Mouse (Mus musculus) myocyte (in vitro differentiated cells): ENCODE measurements around the gene Car2. TPM values are rescaled to one million over a fixed set of nuclear protein-coding genes. Genes with fewer than 3 reads are reported as not detected.
A peak's percentile ranks its signal among the peaks of the same experiment; 100 is the strongest.

Experiments
- H3K27me3 ChIP-seq: one replicate; pipeline ENCODE4 v1.6.1; 2011; ENCODE audit not compliant: control insufficient read depth, insufficient read depth, insufficient read length
- H3K36me3 ChIP-seq: one replicate; pipeline ENCODE4 v1.6.1; 2011; ENCODE audit not compliant: control insufficient read depth, insufficient read depth
- H3K4me2 ChIP-seq: one replicate; pipeline ENCODE4 v1.6.1; 2011; ENCODE audit warnings: low read depth, control low read depth
- H3K4me3 ChIP-seq: one replicate; pipeline ENCODE4 v1.5.1; 2011; ENCODE audit warnings: mild to moderate bottlenecking, control low read depth, moderate library complexity
- H3K79me2 ChIP-seq: one replicate; pipeline ENCODE4 v1.6.1; 2011; ENCODE audit not compliant: control insufficient read depth, insufficient read depth
- H3ac ChIP-seq: one replicate; pipeline ENCODE4 v1.6.1; 2011; ENCODE audit not compliant: control insufficient read depth, insufficient read length
- CEBPB ChIP-seq: IDR thresholded peaks from 2 replicates; pipeline ENCODE4 v1.6.1; 2011; ENCODE audit warnings: mild to moderate bottlenecking, moderate library complexity; ENCODE audit not compliant: poor library complexity, insufficient read depth, severe bottlenecking
- E2F4 ChIP-seq: IDR thresholded peaks from one replicate; pipeline ENCODE4 v1.6.1; 2011; ENCODE audit warnings: mild to moderate bottlenecking, control low read depth, moderate library complexity; ENCODE audit not compliant: insufficient read depth
- MAX ChIP-seq: IDR thresholded peaks from one replicate; pipeline ENCODE4 v1.6.1; 2011; ENCODE audit warnings: low read depth, mild to moderate bottlenecking, control low read depth
- MYOD1 ChIP-seq, 3 experiments: IDR thresholded peaks; one replicate each; pipeline ENCODE4 v1.6.1; 2011; ENCODE audit warnings: control low read depth in 2 of 3, low read depth in 2 of 3, mild to moderate bottlenecking in 2 of 3, moderate library complexity in 1 of 3; ENCODE audit not compliant: insufficient read length in 2 of 3, control insufficient read depth in 1 of 3
- MYOG ChIP-seq, 3 experiments: IDR thresholded peaks; one replicate each; pipeline ENCODE4 v1.6.1; 2011; ENCODE audit warnings: control low read depth in 2 of 3, low read depth in 2 of 3, mild to moderate bottlenecking in 2 of 3; ENCODE audit not compliant: insufficient read length in 2 of 3, control insufficient read depth in 1 of 3, insufficient read depth in 1 of 3
- POLR2A ChIP-seq: IDR thresholded peaks from one replicate; pipeline ENCODE4 v1.6.1; 2011; ENCODE audit warnings: low read depth, mild to moderate bottlenecking, control low read depth, moderate library complexity; ENCODE audit not compliant: insufficient read length
- POLR2AphosphoS2 ChIP-seq: IDR thresholded peaks from one replicate; pipeline ENCODE4 v1.6.1; 2011; ENCODE audit warnings: low read depth, control low read depth; ENCODE audit not compliant: insufficient read length
- REST ChIP-seq: IDR thresholded peaks from one replicate; pipeline ENCODE4 v1.6.1; 2011; ENCODE audit warnings: mild to moderate bottlenecking, control low read depth, moderate library complexity; ENCODE audit not compliant: insufficient read depth, insufficient read length
- SRF ChIP-seq: IDR thresholded peaks from one replicate; pipeline ENCODE4 v1.6.1; 2011; ENCODE audit warnings: low read depth; ENCODE audit not compliant: control insufficient read depth, insufficient read length
- TCF12 ChIP-seq: IDR thresholded peaks from one replicate; pipeline ENCODE4 v1.6.1; 2011; ENCODE audit warnings: mild to moderate bottlenecking, control low read depth; ENCODE audit not compliant: poor library complexity, insufficient read depth, severe bottlenecking
- TCF3 ChIP-seq: IDR thresholded peaks from one replicate; pipeline ENCODE4 v1.6.1; 2011; ENCODE audit warnings: low read depth, control low read depth; ENCODE audit not compliant: insufficient read length
- USF1 ChIP-seq: IDR thresholded peaks from one replicate; pipeline ENCODE4 v1.6.1; 2011; ENCODE audit warnings: low read depth, mild to moderate bottlenecking, control low read depth, moderate library complexity
- polyA plus RNA-seq: library from polyadenylated mRNA; unstranded; fragments of >200 nt; fragmentation: generic; extraction: Trizol; gene quantifications from one replicate; pipeline ENCODE4 v1.2.1, GENCODE M21; 2012; ENCODE audit warnings: missing spikeins

The Car2 gene
- polyA plus RNA-seq, 1 experiment, result 5.6 TPM

DNA sequence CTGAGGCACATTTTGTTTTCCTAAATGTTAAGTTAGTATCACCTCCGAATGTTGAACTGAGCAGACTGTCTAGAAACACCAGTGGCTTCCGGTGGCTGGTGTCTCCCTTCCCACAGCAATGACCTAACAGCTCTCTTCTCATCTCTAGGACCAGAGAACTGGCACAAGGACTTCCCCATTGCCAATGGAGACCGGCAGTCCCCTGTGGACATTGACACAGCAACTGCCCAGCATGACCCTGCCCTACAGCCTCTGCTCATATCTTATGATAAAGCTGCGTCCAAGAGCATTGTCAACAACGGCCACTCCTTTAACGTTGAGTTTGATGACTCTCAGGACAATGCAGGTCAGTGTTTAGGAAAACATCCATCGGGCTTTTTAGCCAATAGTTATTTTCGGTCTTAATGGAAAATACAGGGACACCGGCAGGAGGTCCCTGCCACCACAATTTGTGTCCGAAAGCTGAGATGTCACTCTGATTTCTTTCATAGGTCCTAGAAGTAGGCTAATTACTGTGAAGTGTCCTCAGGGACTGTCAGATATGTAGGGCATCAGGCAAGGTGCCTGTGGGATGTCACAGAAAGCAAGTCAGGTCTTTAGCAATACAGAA is 1.7 kb downstream of the Car2 start:
- Histone ChIP-seq H3K79me2 (no peaks in the 10 kb centered on the region), H3K4me3 (peak overlapping the region; percentile 24), H3K36me3 (no peaks in the 10 kb centered on the region), H3ac (no peak overlapping the region), H3K4me2 (no peak overlapping the region), H3K27me3 (no peaks in the 10 kb centered on the region)
- TF ChIP-seq MYOG (IDR thresholded peaks at IDR 0.05; ENCODE audit: control insufficient read depth in 1 of 3, insufficient read depth in 1 of 3, insufficient read length in 2 of 3, low read depth in 2 of 3) (no peak), USF1 (no peak), REST (no peak), E2F4 (no peak), MAX (no peak), POLR2A (no peak), CEBPB (no peak), TCF12 (no peak), SRF (no peak), TCF3 (no peak), POLR2AphosphoS2 (no peak), MYOD1 (IDR thresholded peaks at IDR 0.05; ENCODE audit: control insufficient read depth in 1 of 3, insufficient read length in 2 of 3, low read depth in 2 of 3) (no peak)

DNA sequence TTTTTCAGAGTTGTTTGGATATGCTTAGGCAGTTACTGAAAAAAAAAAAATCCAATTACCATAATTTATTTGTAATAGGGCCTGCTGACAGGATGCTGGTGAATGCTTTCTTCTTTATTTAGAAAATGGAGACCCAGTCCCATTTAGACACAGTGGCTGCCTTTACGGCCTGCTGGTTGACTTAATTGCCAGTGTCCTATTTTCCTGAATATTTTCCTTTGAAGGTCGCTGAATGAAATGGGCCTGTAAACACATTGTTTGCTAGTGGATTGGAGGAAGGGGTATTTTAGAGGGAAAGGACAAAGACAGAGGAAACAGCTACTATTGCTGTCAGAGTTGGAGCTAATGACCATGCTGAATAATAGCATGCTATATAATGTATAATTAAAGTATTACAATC is 2.5 kb downstream of the Car2 start:
- Histone ChIP-seq H3K4me3 (no peak overlapping the region), H3K27me3 (no peaks in the 10 kb centered on the region), H3K36me3 (no peaks in the 10 kb centered on the region), H3K79me2 (no peaks in the 10 kb centered on the region), H3ac (no peak overlapping the region), H3K4me2 (no peak overlapping the region)
- TF ChIP-seq POLR2A, result no peak
- TF ChIP-seq MYOD1 (IDR thresholded peaks at IDR 0.05; ENCODE audit: control insufficient read depth in 1 of 3, insufficient read length in 2 of 3, low read depth in 2 of 3), result no peak
- no peak for TF ChIP-seq TCF3
- TF ChIP-seq USF1, result no peak
- no peak for TF ChIP-seq SRF
- TF ChIP-seq REST, result no peak
- TF ChIP-seq E2F4, result no peak
- TF ChIP-seq TCF12, result no peak

DNA sequence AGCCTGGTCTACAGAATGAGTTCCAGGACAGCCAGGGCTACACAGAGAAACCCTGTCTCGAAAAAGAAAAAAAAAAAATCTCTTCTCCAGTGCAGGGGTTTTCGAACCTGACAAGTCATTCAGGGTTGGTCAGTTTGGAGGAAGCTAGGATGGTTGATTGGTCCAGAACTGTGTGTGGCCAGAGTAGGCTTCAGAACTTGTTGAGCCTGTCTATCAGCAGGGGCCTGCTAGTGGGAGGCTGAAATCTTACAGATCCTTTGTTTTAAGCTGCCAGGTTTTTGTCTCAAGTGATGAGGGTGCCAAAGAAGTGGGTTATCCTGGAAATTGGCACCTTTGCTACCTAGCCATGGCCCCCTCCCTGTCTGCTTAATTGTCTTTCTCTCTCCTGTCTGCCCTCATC is 3.0 kb downstream of the Car2 start:
- H3K4me3 ChIP-seq, result no peak overlapping the region
- H3K36me3 ChIP-seq, result no peaks in the 10 kb centered on the region
- no peak overlapping the region for H3K4me2 ChIP-seq
- H3ac ChIP-seq, result no peak overlapping the region
- H3K27me3 ChIP-seq, result no peaks in the 10 kb centered on the region
- no peaks in the 10 kb centered on the region for H3K79me2 ChIP-seq
- TF ChIP-seq USF1 (no peak), TCF12 (no peak), REST (no peak), POLR2A (no peak), SRF (no peak), E2F4 (no peak), MYOD1 (IDR thresholded peaks at IDR 0.05; ENCODE audit: control insufficient read depth in 1 of 3, insufficient read length in 2 of 3, low read depth in 2 of 3) (no peak), TCF3 (no peak), POLR2AphosphoS2 (no peak), CEBPB (no peak), MAX (no peak)

DNA sequence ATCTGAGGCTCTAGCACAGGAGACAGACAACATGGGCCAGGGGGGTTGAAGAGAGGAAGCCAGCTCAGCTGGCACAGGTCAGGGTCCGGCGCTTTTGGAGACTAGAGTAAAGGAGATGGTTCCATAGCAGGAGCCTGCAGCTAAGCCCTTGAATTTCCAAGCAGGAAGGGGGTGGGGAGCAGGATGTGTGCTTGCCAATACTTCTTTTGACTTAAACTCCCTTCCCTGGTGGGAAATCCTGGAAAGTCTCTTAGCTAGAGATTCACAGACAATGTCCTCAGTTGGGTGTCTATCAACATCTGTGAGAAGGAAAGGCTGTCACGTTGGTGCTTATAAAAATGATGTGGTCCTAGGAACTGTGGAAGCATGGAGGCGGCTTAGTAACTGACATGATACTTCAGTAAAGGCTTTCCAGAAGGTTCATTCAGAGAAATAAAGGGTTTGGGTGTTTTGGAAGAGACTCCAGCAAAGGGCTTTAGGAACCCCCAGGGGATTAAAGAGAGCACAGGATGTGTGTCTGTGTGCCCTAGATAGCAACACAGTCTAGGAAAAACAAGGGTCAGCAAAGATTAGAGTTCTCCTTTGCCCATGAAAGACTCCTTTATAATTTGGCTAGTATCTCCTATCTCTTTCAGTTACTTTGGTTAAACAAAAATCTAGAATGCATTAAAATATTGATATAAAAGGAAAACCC is 3.8 kb downstream of the Car2 start:
- H3K27me3 ChIP-seq, result no peaks in the 10 kb centered on the region
- H3K4me3 ChIP-seq, result no peak overlapping the region
- H3ac ChIP-seq, result no peak overlapping the region
- TF ChIP-seq REST (no peak), TCF12 (no peak), E2F4 (no peak), TCF3 (no peak)
- H3K36me3 ChIP-seq, result no peaks in the 10 kb centered on the region
- no peaks in the 10 kb centered on the region for H3K79me2 ChIP-seq
- no peak overlapping the region for H3K4me2 ChIP-seq

DNA sequence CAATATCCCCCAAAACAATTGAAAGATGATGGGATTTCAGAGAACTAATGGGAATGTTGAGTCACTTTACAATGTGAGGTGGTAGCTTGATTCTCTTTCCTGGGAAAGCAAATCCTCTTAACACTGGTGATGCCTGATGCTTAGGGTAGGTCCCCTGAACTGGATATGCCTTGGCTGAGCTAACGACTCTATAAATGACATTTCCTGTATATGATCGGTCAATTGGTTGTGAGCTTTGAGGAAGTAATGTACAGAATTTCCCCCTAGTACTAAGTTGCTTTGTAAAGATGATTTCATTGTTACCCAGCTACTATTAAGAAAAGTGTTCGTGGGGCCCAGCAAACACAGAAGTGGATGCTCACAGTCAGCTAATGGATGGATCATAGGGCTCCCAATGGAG is 6.9 kb downstream of the Car2 start:
- no peaks in the 10 kb centered on the region for H3K36me3 ChIP-seq
- no peaks in the 10 kb centered on the region for H3K79me2 ChIP-seq
- no peak overlapping the region for H3K4me2 ChIP-seq
- H3K4me3 ChIP-seq, result no peak overlapping the region
- TF ChIP-seq TCF3, result no peak
- no peak for TF ChIP-seq SRF
- no peak for TF ChIP-seq TCF12
- no peak for TF ChIP-seq MAX
- TF ChIP-seq POLR2A, result no peak
- no peak for TF ChIP-seq E2F4
- H3ac ChIP-seq, result no peak overlapping the region
- H3K27me3 ChIP-seq, result no peaks in the 10 kb centered on the region
